Mouse (Mus musculus) cerebellum, postnatal 4 days (tissue): ENCODE measurements around the gene Slc38a4.

Experiments used
- DNase-seq, 2 experiments: peaks; one replicate each; pipeline ENCODE4 v3.0.0; 2022; ENCODE audit warnings: low spot score in 2 of 2, mixed read lengths in 1 of 2

Slc38a4 gene

GRCm38 (mm10) chr15:97019323-97019722 is 36.4 kb downstream of the Slc38a4 start:
- no peak for DNase-seq

GRCm38 (mm10) chr15:97017195-97017594 is 38.6 kb downstream of the Slc38a4 start:
- DNase-seq = no peak

GRCm38 (mm10) chr15:97015036-97015596 is 40.6 kb downstream of the Slc38a4 start:
- DNase-seq = no peak

GRCm38 (mm10) chr15:97011599-97012372 is 44.0 kb downstream of the Slc38a4 start:
- no peak for DNase-seq

GRCm38 (mm10) chr15:97009271-97009670 is 46.5 kb downstream of the Slc38a4 start:
- DNase-seq = no peak

- DNase-seq = no peak
Measured at GRCm38 (mm10) chr15:97005631-97006234, 50.0 kb downstream of the Slc38a4 start.

GRCm38 (mm10) chr15:97004525-97004867 is 51.3 kb downstream of the Slc38a4 start:
- DNase-seq = no peak

GRCm38 (mm10) chr15:97003851-97004524 is 51.8 kb downstream of the Slc38a4 start:
- no peak for DNase-seq

- no peak for DNase-seq
Measured at GRCm38 (mm10) chr15:97003186-97003585, 52.6 kb downstream of the Slc38a4 start.

- no peak for DNase-seq
Measured at GRCm38 (mm10) chr15:97002752-97003151, 53.0 kb downstream of the Slc38a4 start.

- no peak for DNase-seq
Measured at GRCm38 (mm10) chr15:97001886-97002285, 53.9 kb downstream of the Slc38a4 start.

- DNase-seq = no peak
Measured at GRCm38 (mm10) chr15:97001416-97001815, 54.3 kb downstream of the Slc38a4 start.

- DNase-seq = no peak
Measured at GRCm38 (mm10) chr15:97000319-97001251, 55.2 kb downstream of the Slc38a4 start.

GRCm38 (mm10) chr15:96999401-96999800 is 56.4 kb downstream of the Slc38a4 start:
- DNase-seq = no peak

GRCm38 (mm10) chr15:96985618-96986017 is 70.1 kb downstream of the Slc38a4 start:
- no peak for DNase-seq

GRCm38 (mm10) chr15:96983581-96984330 is 72.0 kb downstream of the Slc38a4 start:
- no peak for DNase-seq

GRCm38 (mm10) chr15:96975125-96975524 is 80.6 kb downstream of the Slc38a4 start:
- DNase-seq = no peak

- DNase-seq = no peak
Measured at GRCm38 (mm10) chr15:96974131-96974530, 81.6 kb downstream of the Slc38a4 start.

GRCm38 (mm10) chr15:96973370-96973769 is 82.4 kb downstream of the Slc38a4 start:
- DNase-seq = no peak

- DNase-seq = no peak
Measured at GRCm38 (mm10) chr15:96972706-96973274, 83.0 kb downstream of the Slc38a4 start.
